Mouse (Mus musculus) Muller cell, postnatal 12 days (primary cell): ENCODE measurements around the gene Amz2.

ENCODE experiments used
- DNase-seq: peaks from one replicate; pipeline ENCODE4 v3.0.0-alpha.2; 2015; ENCODE audit errors: inconsistent ontology term

Amz2 gene

DNA sequence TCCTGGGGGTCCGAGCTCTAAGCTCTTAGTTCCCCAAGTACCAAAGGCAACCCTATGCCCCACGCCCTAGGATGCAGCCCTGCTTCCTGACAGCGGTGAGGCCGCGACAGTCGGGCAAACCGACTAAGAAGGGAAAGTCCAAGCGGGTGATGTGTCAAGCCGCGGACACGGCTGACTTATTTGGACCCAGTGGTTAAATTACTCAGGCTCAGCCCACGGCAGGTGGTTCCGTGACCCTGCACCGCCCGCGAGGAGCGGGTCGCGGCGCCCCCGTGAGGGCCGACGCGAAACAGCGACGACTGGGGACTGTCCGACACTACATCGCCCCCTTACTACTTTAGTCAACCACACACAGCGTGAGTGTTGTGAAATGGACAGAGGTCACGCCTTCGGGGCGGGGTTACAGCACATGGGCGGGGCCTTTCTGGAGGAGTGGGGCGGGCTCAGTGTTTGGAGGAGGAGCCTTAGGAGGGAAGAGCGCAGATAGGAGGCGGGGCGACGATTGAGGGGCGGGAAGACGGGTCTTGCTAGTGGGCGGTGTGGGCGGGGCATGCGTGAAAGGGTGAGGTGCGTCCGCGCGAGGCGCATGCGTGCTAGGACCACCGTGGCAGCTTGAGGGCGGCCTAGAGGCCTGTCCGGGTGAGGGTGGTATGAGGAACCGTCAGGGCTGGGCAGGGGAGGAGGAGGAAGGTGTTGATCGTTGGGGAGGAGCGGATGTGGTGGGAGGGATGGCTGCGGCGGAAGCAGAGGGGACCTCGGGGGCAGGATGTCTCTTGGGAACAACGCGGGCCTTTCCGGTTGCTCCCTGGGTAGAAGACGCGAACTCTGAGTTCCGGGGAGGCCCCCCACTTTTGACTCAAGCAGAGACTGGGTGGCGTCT lies at the start of gene Amz2:
Amz2 (plus strand) TSS at position 555 of the 880 bp plus-strand sequence.
- peak; percentile 100 for DNase-seq

DNA sequence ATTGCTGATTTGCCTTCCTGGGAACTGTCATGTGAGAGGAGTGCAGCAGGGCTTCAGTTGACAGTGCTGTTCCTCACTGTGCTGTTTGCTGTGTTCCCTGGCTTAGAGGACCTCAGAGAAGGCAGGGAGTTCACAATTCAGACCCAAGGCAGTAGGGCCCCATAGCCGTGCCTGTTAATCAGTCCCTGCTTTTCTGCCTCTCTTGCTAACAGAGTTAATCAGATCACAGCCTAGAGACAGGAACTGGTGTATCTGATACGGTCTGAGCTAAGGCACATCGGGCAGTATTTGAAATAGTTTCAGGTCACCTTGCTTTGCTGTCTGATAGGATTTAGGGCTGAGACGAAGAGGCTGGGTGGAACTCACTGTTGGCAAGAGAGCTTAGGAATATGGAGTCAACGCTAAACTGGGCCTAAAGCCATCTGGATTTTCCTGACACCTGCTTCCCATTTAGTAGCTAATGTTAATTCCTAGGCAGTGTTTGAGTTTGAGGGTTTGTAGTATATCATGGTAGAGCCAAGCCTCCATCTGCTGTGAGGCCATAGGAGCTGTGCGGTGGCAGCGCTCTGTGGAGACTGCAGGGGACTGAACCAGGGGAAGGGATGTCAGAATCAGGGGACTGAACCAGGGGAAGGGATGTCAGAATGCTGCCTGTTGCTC lies 49.1 kb upstream of the Amz2 start:
- peak; percentile 29 for DNase-seq

DNA sequence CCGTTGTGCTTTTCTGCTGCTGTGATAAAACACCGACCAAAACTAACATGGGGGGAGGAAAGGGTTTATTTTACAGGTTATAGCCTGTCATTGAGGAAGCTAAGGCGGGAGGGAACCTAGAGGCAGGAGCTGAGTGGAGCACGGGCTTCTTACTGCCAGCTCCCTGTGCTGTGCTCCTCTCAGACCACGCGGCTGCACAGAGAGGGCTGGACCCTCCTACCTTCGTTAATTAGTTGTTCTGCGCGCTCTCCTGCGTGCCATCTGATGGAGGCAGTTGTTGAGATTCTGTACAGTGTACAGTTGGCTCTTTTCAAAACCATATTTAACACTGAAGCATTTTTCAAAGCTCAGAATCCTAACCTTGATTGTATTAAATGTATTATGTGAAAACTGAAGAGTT lies 48.3 kb upstream of the Amz2 start:
- no peak for DNase-seq

DNA sequence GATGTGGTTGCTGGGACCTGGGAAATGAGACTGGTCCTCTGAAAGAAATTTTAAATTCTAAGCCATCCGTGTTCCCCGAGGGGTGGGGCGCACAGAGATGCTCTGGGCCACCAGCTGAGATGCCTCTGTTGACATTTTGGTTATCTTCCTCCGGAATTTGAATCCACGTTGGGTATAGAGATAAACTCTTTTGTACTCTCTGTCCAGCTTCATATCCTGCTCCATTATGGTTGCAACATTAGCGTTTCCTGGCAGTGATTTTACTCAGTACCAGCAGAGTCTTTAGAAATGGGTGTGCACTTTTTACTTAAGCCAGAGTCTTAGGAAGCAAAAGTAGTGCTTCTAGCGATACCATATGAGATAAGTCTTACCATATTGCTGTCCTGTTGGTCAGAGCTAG lies 47.7 kb upstream of the Amz2 start:
- DNase-seq, result no peak

DNA sequence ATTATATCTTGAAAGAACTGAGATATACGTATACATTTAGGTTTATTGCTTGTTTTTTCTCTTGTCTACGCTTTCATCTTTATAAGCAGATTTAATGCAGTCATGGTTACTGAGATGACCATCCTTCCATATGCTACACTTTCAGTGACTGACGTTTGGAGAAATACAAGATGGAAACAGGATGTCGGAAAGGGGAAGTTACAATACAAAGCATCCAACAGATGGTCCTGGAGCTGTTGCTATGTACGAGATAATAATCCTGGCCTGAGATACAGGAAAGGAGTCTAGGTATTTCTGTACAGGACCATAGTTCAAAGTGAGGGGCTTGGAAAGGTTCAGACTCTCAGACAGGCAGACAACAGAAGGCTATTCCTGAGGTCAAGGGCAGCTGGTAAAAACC lies 45.1 kb upstream of the Amz2 start:
- DNase-seq, result no peak

DNA sequence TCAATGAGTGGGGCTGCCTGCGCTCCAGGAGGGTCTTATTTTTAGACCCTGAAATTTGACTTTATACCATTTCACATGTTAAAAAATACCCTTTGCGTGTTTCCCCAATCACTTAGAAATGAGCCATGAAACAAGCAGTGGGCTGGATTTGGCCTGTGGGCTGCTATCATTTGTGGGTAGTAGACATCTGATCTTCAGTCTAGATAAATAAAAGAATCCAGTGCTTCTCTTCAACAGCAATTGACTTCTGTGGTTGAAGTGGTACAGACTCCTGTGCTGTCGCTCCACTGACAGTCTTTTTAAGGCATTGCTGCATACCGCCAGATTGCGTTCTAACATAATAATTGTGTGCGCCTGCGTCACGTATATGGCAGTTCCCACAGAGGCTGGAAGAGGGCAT lies 40.5 kb upstream of the Amz2 start:
- no peak for DNase-seq

DNA sequence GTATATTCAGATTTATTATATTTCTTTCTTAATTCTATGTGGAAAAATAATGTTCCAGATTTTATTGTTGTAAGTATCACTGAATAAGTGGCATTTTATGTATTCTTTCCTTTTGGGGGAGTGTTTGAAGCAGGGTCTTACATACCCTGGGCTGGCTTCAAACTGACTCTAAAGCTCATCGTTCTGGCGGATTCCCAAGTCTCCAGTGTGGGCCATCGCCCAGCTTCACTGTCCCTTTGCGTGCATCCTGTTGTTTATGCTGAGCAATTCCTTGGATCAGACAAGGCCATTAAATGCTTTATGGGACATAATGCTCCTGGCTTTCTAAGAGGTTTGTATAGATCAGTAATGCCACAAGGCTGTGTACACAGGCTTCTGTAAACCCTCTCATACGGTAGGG lies 36.7 kb upstream of the Amz2 start:
- DNase-seq, result no peak

DNA sequence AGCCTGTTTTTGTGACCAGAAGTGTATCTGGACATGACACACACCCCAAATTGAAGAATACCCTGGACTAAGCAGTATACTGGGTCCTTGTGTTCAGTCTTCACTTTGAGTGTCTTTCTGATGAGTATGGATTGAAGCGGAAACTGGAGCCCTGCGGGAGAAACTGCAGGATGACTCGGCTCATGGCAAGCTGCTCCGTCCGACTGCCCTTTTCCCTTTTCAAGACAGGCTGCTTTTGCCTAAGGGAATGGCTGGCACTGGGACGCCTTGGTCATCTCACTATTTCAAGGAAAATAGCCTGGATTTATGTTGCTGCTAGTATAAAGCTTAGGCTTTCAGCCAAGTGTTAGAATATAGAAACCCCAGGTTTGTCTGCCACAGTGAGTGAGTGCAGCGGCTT lies 34.5 kb upstream of the Amz2 start:
- DNase-seq, result peak; percentile 33

DNA sequence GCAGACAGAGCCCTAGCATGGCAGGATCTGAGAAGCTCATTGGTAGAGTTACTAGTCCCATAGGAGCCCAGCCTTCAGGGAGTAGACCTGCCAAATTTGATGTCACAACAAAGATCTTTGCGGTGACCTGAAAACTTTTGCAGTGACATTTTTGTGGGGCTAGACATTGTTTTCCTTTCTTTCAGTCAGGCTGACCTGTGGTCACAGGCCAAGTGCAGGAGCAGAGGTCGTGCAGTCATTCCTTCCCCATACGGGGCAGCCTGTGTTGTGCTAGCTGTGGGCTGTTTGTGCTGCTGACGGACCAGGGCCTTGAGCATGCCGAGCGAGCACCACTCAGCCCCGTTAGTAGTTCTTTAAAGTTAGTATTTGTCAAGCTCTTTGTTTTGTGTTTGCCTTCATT lies 34.0 kb upstream of the Amz2 start:
- DNase-seq, result peak; percentile 19

DNA sequence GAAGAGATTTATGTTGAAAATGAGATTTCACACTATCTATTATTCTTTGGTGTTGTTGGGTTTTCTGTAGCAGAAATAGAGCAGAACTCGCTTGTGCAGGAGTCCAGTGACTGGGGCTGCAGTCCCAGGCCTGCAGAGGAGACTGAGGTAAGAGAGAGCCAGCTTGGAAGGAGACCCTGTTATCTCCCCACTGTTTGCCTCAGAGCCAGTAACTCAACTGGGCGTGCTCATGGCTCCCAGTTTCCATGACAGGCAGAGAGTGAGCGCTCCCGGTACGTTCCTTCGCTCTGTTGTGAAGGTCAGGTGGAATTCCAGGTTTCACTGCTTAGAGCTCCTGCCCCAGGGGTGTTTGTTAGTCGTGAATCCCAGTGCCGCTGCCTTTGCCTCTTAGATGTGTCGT lies 33.1 kb upstream of the Amz2 start:
- DNase-seq, result no peak

DNA sequence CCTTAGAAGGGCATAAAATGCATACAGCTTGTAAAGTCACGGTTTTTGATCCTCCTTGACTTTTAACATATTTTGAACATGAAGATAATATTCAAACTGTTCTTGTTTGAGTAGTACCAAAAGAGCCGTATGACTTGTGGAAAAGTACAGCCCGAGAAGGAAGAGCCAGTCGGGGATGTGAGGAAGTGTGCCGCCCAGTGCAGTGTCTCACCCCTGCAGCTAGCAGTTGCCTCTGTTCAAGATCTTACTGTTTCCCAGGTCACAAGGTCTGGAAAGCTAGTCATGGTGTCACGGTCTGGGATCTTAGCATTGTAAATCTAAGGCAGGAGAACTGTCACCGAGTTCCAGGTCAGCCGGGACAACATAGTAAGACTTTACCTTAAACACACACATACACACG lies 31.0 kb upstream of the Amz2 start:
- DNase-seq, result no peak

DNA sequence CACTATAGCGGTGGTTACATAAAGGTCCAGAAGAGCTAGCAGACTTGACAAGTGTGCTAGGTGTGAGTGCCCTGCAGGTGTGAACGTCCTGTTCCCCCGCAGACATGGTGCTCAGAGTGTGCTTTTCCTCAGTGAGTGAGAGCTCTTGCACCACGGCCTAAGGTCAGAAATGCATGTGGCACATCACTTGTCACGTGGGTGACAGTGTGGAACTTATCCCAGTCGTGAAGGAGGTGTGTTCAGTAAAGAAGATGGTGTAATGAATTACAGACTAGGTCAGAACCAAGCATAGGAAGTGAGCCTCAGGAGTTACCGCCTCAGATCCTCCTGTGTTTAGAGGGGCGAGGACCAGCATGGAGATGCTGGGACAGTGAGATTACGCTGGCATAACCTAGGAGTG lies 30.5 kb upstream of the Amz2 start:
- DNase-seq, result no peak

DNA sequence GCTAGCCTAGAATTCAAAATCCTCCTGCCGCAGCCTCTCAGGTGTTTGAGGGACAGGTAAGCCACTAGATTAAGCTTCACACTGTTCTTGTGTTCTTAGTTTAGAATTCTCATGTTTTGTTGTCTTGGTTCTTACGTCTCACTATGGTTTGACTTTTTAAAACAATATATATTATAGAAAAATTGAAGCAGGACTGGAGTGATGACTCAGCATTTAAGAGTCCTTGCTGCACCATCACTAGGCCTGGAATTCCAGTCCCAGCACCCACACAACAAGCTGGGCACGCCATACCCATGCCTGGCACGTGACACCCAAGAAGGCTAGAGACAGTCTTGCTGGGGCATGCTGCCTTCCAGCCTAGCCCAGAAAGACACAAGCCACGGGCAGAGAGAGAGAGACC lies 19.3 kb upstream of the Amz2 start:
- DNase-seq, result no peak

DNA sequence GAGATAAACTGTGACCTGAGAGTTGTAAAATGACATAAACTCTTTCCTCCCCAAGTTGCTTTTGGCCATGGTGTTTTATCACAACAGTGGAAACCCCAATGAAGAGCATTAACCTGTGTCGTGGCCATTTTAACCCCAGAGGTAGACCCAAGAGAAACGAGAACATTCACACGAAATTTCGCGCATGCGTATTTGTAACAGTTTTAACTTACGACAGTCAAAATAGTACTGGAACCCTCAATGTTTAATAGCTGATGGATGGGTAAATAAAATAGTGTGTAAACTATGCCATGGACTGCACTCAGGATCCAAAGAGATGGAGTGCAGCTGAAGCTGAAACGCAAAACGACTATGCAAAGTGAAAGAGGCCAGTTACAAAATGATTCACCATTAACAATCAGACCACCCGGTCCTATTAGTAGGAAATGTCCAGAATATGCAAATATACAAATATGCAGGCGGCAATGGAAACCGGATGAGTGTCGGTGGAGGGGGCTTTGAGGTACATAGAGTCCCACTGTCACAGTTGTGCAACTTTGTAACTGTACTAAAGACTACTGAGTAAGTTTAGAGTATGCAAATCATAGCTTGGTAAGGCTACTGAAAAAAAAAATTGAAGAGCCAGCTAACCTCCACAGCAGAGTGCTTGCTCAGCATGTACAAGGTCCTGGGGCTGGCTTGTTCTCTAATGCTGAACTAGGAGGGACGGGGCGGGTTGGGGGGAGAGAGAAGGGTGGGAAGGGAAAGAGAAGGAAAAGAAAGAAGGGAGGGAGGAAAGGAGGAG lies 15.4 kb upstream of the Amz2 start:
- no peak for DNase-seq

DNA sequence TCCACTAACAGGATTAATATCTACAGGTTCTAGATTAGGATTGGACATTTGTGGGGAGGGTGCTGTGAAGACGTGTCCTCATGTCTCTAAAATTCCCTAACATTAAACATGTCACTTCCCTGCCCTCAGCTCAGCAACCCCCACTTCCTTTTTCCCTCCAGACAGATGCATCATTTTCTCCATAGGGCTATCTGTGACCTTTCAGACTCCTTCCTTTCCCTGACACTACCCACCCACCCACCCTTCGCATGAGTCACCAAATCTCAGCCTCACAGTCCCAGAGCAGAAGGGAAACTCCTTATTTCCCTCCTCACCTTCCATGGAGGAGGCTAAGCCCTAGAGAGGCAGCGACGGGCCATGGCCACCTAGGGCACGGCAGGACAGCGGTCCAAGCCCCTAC lies 12.1 kb upstream of the Amz2 start, which contains the start of gene 9930022D16Rik:
9930022D16Rik (plus strand) TSS at position 301 of the 400 bp plus-strand sequence.
- no peak for DNase-seq

DNA sequence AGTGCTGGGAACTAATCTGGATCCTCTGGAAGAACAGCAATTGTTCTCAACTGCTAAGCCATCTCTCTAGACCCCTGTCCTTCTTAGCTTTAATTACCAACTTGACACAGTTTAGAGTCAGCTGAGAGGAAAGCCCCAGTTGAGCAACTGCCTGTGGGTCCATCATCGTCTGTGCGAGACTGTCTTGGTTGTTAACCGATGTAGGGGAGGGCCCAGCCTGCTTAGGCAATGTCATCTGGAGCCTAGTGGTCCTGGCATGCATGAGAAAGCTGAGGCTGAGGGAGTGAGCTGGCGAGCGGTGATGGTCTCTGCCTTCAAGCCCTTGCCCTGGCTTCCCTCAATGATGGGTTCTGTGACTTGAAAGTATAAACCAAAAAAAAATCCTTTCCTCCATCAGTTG lies 10.9 kb upstream of the Amz2 start:
- no peak for DNase-seq

DNA sequence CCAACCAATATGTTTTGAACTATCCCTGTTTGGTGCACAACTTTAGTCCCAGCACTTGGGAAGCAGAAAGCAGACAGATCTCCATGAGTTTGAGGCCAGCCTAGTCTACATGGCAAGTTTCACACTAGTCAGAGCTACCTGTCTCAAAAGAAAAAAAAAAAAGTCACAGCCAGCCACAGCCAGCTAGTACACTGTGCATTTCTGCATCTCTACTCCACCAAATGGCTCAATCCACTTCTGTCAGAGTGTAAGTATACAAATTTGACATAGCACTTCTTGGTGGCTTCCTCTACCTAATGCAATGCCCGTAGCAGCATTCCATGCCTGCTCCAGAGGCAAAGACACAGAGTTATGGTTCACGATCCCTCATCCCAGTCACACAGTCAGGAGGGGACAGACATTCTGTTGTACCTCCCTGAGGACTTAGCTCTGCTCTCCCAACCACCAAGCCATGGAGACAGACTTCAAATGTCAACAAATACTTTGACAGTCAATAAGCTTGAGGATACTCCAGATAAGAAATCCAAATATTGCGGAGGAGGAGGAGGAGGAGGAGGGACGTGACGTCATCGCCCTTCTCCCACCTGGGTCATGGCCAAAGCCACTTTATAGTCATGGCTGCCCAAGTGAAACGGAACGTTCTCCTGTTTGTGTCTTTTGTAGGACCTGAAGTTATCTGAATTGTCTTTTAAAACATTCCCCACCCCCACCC lies 8.9 kb upstream of the Amz2 start:
- no peak for DNase-seq

DNA sequence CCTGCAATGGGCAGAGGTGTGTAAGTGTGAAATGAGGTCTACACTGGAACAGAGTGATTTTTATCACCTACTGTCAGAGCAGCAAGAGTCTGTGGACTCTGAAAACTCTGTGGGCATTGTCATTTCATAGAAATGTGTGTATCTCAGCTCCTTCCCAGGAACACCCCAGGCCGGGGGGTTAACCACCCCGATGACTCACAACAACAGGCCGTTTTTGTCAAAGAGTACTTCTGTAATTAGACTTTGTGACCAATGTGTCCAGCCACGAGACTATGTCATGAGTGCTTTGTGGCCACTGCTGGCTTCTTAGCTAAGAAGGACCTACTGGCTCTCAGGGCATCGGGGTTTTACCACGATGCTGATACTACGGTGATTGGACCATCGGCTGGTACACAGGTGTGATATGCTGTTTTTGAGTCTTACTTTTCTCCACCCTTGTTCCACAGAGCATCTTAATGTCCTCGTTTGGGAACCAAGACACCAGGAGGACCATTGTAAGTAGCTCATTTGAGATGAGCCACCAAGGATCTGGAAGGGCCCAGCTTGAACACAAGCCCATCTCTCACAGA lies 8.2 kb upstream of the Amz2 start:
- DNase-seq, result peak; percentile 85

DNA sequence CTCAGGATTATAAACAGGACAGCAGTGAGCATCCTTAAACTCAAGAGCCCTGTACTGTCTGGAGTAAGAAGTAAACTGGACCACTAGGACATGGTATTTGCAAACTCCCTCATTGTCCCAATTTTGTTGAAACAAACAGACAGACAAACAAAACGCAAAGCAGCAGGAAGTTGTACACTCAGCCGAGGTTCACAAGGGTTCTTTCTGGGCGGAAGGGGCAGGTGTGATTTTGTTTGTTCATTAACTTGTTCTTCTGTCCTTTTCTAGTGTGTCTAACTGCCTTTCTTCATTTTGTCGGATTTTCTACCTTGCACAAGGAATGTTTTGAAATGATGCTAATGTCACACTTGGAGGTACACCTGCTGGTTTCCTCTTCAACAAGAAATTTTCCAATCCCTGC lies 6.3 kb upstream of the Amz2 start:
- DNase-seq, result no peak

DNA sequence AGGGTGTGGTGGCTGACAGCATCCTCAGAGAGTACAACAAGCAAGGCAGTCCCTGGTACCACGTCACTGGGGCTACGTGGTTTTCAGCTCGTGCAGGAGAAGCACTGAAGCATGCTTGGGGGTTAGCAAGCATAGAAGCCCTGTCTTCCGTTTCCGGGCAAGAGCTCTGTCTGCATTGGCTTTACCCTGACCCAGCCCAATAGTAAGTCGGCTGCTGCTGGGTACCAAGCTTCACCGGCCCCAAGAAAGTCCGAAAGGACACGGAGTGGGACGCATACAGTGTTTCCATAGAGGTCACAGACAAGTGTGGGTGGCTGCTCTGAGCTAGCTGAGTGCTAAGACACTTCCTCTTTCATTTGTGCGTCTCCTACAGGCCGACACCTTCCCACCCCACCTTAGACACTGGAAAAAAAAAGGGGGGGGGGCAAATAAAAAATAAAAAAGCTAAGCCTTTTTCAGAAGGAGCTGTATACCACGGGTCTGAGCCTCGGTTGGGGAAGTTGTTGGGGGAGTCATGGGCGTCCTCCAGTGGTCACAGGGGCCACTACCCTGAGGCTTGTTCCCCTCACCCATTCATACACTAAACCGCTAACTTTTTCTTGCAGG lies 5.7 kb upstream of the Amz2 start:
- no peak for DNase-seq

DNA sequence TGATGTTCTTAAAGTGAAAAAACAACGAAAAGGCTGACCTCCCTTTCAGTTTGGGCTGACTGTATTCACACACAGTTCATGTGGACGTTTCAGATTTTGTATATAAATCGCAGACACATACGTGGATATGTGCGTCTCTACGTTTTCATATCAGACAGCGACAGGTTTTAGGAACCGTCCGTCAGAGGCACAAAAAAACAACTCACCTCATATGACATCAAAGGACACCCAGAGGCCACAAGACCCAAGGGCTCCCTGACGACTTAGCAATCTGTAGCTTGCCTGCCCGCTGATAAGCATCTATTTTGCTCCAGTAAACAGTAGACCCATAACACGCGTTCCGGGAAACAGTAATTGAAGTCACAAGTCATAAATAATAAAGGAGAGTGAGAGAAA lies 5.2 kb upstream of the Amz2 start:
- DNase-seq, result no peak
